Mouse (Mus musculus) kidney, postnatal 25 days (tissue): ENCODE measurements at regions not wholly inside any gene's neighbourhood (a gene's known extent, or its start where the extent isn't known, plus 50 kb on each side); places are given as distances from the start of the nearest gene placed in this dataset.
"Not testable (repeated sequence)": the region's sequence is repeated elsewhere in the genome, so short reads cannot be mapped to it uniquely, and the experiment has no call there.

ENCODE experiments used
- DNase-seq, 2 experiments: peaks; one replicate each; pipeline ENCODE4 v3.0.0; 2021; ENCODE audit warnings: mixed read lengths in 2 of 2

GRCm38 (mm10) chr1:168676418-168677413 lies 244.6 kb upstream of the Pbx1 start:
- no peak for DNase-seq

GRCm38 (mm10) chr1:168675741-168676140 lies 243.7 kb upstream of the Pbx1 start:
- no peak for DNase-seq

DNA sequence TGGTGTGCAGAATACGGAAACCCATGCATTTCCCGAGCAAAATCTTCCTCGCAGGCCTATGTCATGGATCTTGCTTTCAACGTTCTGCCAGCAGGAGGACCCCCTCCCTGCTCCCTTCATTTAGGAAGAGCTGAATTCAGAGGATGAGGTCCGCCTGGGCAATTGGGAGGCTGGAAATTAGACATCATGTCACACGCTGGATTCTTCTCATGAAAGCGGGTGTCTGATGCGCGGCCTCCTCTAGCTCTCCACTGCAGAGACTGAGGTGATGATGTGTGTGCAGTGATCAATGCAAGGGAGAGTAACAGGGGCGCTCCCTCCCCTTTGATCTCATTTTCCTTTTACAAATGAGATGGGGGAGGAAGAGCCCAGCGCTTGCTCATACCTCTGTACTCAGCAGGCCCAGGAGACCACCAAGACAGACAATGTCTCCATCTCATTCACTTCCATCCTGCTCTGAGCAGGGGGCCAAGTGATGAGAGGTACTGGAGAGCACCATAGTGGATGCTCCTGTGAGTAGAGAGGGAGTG lies 230.8 kb upstream of the Pbx1 start:
- DNase-seq = no peak

- no peak for DNase-seq
Observed at GRCm38 (mm10) chr1:168660956-168661355, 228.9 kb upstream of the Pbx1 start.

- peak; percentile 14 to 42 for DNase-seq
Observed at GRCm38 (mm10) chr1:168659578-168659977, 227.5 kb upstream of the Pbx1 start.

GRCm38 (mm10) chr1:168632837-168633236 lies 200.8 kb upstream of the Pbx1 start:
- no peak for DNase-seq

DNA sequence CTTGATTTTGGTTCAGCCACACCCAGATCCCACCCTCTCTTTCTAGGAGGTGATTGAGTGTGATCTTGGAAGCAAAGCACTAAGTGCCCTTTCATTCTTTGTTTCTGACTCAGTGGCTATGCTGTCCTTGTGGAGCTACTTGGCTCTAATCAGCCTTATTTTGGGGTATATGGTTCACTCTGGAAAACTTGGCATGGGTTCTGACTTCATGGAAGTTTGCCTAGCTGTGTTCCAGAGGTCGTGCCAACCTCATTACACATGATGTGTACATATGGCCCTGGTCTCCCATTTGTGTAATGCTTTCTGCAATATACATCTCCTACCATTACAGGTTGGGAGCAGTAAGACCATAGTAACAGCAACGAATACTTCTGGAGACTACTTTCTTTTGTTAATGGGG lies 199.9 kb upstream of the Pbx1 start:
- no peak for DNase-seq

DNA sequence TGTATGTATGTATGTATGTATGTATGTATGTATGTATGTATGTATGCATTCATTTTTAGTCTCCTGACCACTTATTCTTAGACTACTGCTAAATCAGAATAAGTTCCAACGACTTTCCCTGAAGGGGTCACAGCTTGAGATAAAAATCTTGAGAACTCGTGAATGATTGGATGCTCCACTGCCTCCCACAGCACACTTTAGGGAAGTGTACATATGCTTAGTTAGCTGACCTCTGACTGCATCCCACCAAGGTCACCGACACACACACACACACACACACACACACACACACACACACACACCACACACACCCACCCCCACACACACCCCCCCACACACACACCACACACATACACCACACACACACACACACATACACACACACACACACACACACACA lies 169.9 kb upstream of the Pbx1 start:
- not testable (repeated sequence) for DNase-seq

- DNase-seq = no peak
Observed at GRCm38 (mm10) chr1:168600461-168601160, 168.5 kb upstream of the Pbx1 start.

DNA sequence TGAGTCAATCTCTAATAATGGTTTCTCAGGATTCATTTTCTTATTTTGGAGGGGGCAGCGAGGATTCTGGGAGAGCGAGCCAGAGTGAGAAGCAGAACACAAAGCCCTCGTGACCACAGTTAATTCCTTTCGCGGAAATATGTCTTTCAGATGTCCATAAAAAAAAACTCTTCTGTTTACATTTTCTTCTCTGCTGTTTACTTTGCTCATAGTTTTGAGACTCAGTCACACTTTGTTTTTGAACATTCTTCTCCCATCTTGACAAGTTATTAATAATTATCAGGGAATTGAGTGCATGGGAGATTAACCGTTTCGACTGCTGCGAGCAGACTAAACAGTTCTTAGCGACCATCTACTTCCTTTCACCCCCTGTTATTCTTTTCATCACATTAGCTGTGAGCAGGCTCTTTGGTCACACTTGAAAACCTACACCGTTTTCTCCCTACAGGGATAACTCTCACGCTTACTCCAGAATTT lies 166.2 kb upstream of the Pbx1 start:
- DNase-seq = no peak

DNA sequence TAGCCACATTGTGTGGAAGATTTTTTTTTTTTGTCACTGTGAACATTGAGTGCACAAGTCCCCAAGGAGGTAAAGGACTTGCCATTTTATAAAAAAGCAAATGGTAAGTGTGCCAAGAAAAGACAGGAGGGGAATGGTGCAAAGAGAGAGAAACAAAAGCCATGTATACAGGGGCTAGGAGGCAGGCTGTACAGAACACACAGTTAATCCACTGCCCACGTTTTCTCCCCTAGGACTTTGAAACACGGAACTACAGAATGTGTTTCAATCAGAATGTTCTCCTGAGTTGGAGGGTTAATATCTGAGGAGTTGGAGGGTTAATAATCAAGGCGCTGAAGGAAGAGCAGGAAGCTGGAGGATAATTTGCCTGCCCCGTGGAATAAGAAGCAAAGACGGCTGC lies 165.4 kb upstream of the Pbx1 start:
- DNase-seq = no peak

GRCm38 (mm10) chr1:168584137-168584536 lies 152.1 kb upstream of the Pbx1 start:
- no peak for DNase-seq

DNA sequence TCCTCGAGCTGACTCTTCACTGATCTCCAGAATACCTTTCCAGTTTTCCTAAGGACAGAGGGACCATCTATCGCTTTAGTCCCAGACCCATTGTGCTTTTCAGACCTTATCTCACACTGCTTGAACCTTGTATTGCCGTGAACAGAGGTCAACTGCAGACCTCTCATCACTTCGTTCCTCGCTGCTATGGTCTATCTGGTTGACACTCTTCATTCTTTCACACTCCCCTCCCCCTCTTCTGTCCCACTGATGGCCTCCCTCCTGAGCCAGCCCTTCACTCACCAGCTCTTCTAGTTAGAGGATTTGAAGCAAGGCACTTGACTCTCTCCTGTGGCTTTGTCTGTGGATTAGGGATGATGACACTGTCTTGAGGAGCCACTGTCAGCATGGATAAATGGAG lies 150.4 kb upstream of the Pbx1 start:
- DNase-seq = no peak

DNA sequence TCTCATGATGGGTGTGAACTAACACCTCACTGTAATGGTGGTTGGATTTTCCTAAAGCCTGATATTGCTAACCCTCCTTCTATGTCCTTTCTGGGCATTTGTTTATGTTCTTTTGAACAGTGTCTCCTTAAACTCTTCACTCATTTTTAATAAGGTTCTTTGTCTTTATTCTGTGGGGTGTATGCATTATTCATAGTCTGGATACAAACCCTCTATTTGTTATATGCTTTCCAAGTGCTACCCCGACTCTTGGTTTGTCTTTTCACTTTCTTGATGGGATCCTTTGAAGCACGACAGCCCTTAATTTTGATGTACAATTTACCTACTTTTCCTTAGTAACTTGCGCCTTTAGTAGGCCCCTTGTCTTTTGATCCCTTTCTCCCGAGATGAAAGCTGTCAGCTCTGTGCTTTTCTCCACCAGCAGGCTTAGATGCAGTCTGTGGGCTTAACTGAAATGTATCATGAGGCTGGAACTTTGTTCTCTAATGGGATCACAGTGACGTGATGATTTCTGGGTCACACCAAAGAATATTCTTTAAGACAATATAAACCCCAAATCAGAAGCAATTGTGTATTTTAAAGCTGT lies 138.0 kb upstream of the Pbx1 start:
- no peak for DNase-seq

DNA sequence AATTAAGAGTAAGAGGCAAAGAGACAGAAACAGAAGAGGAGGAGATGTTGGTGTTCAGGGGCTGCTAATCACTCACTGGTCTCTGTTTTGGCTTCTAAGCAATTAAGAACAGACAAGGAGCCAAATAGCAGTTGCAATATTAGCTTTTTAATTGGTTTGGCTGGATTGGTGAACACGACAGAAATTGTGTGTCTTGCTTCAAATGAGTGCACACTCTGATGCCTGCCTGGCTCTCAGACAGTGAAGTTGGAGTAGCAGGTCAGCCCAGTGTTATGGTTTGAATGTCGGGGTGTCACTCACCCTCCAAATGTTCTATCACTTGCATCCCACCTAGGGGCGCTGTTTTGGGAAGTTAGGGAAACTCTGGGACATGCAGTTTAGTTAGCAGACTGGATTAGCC lies 120.3 kb upstream of the Pbx1 start:
- no peak for DNase-seq

DNA sequence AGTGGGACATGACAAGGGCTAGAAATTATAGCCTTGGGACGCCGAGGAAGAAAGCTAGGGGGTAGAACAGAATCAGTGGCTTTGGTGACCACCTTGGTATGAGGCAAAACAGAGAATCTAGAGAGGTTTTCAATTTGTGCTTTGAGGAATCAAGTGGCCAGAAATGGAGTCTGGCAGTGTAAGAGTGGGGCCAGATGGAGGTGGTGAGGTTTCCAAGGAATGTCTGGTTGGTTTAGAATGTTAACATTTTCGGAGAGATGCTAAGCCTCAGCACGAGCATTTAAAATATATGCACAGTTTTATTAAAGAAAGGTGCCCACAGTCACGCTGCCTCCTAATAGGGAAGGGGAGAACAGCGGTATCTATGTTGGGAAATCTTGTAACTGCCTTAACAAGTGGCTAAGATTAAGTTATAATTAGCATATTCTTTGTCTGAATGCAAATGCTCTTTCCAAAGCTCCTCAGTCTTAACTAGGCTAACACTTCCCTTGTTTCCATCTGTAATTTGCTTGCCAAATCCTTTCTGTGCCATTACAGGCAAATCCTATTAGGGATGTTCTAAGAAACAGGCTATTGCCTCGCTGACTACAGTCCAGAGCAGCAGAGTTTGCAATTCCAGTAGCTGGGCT lies 117.9 kb upstream of the Pbx1 start:
- no peak for DNase-seq

- no peak for DNase-seq
Observed at GRCm38 (mm10) chr1:168546156-168546555, 114.1 kb upstream of the Pbx1 start.

- peak in 1 of 2 experiments; percentile 3 for DNase-seq
Observed at GRCm38 (mm10) chr1:168545072-168545780, 113.2 kb upstream of the Pbx1 start.

- DNase-seq = no peak
Observed at GRCm38 (mm10) chr1:168541231-168541630, 109.2 kb upstream of the Pbx1 start.

GRCm38 (mm10) chr1:168518087-168518486 lies 86.0 kb upstream of the Pbx1 start:
- DNase-seq = no peak

DNA sequence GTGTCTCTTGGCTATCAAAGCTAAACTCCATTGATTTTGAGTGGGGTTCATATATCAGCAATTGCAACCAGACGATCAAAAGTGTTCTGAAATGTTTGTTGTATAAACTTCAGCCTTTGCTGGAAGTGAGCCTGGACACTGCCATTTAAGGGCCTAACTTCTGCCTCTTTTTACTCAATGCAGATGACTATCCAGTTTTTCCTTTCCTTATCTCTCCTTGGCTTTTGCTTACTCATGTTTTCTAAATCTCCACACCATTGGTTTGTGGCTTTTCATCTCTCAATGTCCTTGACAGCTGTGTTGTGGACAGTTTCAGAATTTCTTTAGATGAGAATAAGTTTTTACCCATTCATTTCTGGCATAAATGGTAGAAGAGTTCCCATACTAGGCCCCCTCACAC lies 74.3 kb upstream of the Pbx1 start:
- DNase-seq = no peak

- DNase-seq = no peak
Observed at GRCm38 (mm10) chr1:168504773-168505172, 72.7 kb upstream of the Pbx1 start.
